27 mouse cellular contexts compared by ENCODE assay signal in the genomic region with DNA sequence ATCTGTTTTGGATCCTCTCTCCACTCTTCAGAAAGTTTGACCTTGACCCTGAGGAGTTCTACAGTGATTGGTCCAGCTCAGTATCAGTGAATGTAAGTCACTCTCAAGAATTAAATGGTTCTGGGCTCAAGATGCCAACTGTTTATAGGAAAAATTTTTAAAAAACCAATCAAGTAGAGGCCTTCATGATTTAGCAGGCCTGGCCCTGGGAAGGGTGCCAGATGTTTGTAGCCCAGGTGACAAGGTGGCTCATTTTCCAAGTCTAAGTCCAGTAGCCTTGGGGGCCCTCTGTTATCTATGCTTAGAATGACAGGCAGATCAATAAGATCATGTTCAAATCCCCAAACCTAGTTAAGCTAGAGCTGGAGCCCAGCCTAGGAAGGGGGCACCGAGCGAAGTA.
"Had no signal": no experiment of that assay in that cellular context is flagged by ENCODE, and none has a peak within 500 bp of the region (broad histone marks: within the 10 kb centered on the region; RNA-seq: fewer than 3 reads in every experiment).

No protein-coding gene starts in this region.

- H3K4me3 ChIP-seq: embryonic facial prominence, embryonic 10.5 days; embryonic facial prominence, embryonic 12.5 days; embryonic facial prominence, embryonic 13.5 days; embryonic facial prominence, embryonic 15.5 days; erythroblast, embryonic 14.5 days; forebrain, embryonic 10.5 days; forebrain, embryonic 12.5 days; forebrain, embryonic 13.5 days; forebrain, embryonic 15.5 days; gastrocnemius, adult 2 months; heart, adult 2 months had no signal

- H3K36me3 ChIP-seq: embryonic facial prominence, embryonic 10.5 days; embryonic facial prominence, embryonic 12.5 days; embryonic facial prominence, embryonic 13.5 days; embryonic facial prominence, embryonic 15.5 days; forebrain, embryonic 10.5 days; forebrain, embryonic 12.5 days; forebrain, embryonic 15.5 days had no signal

- H3K27ac ChIP-seq: embryonic facial prominence, embryonic 10.5 days; embryonic facial prominence, embryonic 12.5 days; embryonic facial prominence, embryonic 13.5 days; embryonic facial prominence, embryonic 15.5 days; forebrain, embryonic 10.5 days; forebrain, embryonic 12.5 days; forebrain, embryonic 13.5 days; forebrain, embryonic 15.5 days; gastrocnemius, adult 2 months; heart, adult 2 months had no signal

- DNase-seq: cerebellum, adult 8-10 months; cerebellum, adult 9-10 months; cerebellum, adult 9-11 months; cerebellum, postnatal 10 days; cerebellum, postnatal 14 days; cerebellum, postnatal 25 days; cerebellum, postnatal 36 days; embryo, embryonic 11 days; forebrain, postnatal 0 days; gastrocnemius, adult 2 months; gastrocnemius, postnatal 10 days; gastrocnemius, postnatal 14 days; gastrocnemius, postnatal 25 days; gastrocnemius, postnatal 36 days; heart, adult 18-20 months; heart, adult 2 months had no signal

- H3K4me1 ChIP-seq: embryonic facial prominence, embryonic 10.5 days; embryonic facial prominence, embryonic 12.5 days; embryonic facial prominence, embryonic 15.5 days; forebrain, embryonic 10.5 days; forebrain, embryonic 12.5 days; forebrain, embryonic 13.5 days; forebrain, embryonic 15.5 days had no signal

- H3K4me2 ChIP-seq: embryonic facial prominence, embryonic 12.5 days; embryonic facial prominence, embryonic 13.5 days; embryonic facial prominence, embryonic 15.5 days; forebrain, embryonic 12.5 days; forebrain, embryonic 13.5 days; forebrain, embryonic 15.5 days had no signal

- ATAC-seq: forebrain, embryonic 13.5 days; forebrain, embryonic 14.5 days; forebrain, embryonic 15.5 days; forebrain, embryonic 16.5 days; forebrain, postnatal 0 days had no signal

- H3K27me3 ChIP-seq: embryonic facial prominence, embryonic 12.5 days; embryonic facial prominence, embryonic 15.5 days; forebrain, embryonic 12.5 days; forebrain, embryonic 13.5 days; forebrain, embryonic 15.5 days had no signal

- H3K9me3 ChIP-seq: embryonic facial prominence, embryonic 10.5 days; embryonic facial prominence, embryonic 12.5 days; embryonic facial prominence, embryonic 13.5 days; embryonic facial prominence, embryonic 15.5 days; forebrain, embryonic 10.5 days; forebrain, embryonic 12.5 days; forebrain, embryonic 13.5 days; forebrain, embryonic 15.5 days had no signal

- H3K9ac ChIP-seq: embryonic facial prominence, embryonic 12.5 days; embryonic facial prominence, embryonic 13.5 days; embryonic facial prominence, embryonic 15.5 days; forebrain, embryonic 12.5 days; forebrain, embryonic 13.5 days; forebrain, embryonic 15.5 days; forebrain, postnatal 0 days had no signal
